Mouse (Mus musculus): Measurements from ENCODE around the gene Fto.

Gene Fto

DNA sequence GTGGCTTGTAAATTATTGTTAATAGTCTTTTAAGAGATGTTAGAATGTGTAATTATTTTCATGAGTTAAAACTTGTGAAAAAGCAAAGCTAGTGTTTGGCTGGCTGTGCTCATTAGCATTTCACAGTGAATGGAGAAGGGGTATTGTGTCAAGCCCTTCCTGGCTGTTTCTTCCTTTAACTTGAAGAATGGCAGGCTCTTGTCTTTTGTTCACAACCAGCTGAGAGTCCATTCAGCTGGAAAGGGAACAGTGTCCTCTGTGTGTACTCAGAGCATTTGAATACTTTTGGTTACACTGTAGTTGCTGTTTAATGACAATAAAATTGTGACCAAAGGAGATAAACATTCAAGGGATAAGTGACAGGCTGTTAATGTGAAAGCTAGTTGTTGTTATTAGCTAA is 52.5 kb downstream of the Fto start:
- Histone ChIP-seq H3K4me1 (replicated peaks; ENCODE audit: low read depth, low read length) (peaks cover 41% of the 10 kb centered on the region), H3K4me3 (replicated peaks; ENCODE audit: low read length) (no peak overlapping the region), H3K36me3 (ENCODE audit: insufficient read depth, low read length) (no peaks in the 10 kb centered on the region), H3K9me3 (ENCODE audit: low read length) (no peaks in the 10 kb centered on the region), H3K27me3 (ENCODE audit: insufficient read depth, low read length) (0 out of 2 replicates have a peak, but pooled peaks cover 4% of the 10 kb centered on the region)
- no peak for TF ChIP-seq CTCF (conservative IDR thresholded peaks at IDR 0.05; ENCODE audit: low read length)
- TF ChIP-seq POU5F1 (IDR thresholded peaks at IDR 0.05; ENCODE audit: borderline replicate concordance, low read length), result no peak
- peak; percentile 63; the same call in 1 of the 2 replicates for TF ChIP-seq NANOG (IDR thresholded peaks at IDR 0.05; ENCODE audit: borderline replicate concordance, low read length)

DNA sequence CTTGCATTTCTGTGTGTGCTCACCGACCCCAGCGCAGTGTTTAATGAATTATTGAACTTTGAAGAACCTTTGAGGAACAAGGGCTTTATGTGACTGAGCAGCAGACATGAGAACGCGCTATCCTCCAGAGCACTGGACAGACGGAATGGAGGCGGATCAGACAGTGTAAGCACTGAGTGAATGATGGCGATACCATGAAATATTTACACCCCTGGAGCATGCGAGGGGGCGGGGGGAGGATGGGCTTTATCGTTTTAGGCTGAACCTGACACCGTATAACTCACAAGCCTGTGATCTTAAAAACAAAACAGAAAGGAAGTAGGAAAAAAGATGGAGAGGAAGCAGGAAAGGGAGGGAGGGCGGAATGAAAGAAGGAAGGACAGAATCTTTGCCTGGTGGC is 57.6 kb downstream of the Fto start:
- TF ChIP-seq POU5F1 (IDR thresholded peaks at IDR 0.05; ENCODE audit: borderline replicate concordance, low read length) (no peak), CTCF (conservative IDR thresholded peaks at IDR 0.05; ENCODE audit: low read length) (no peak), NANOG (IDR thresholded peaks at IDR 0.05; ENCODE audit: borderline replicate concordance, low read length) (no peak)
- 0 out of 2 replicates have a peak, but pooled peaks cover 4% of the 10 kb centered on the region for H3K27me3 ChIP-seq (ENCODE audit: insufficient read depth, low read length)
- no peak overlapping the region for H3K4me3 ChIP-seq (replicated peaks; ENCODE audit: low read length)
- H3K9me3 ChIP-seq (ENCODE audit: low read length), result no peaks in the 10 kb centered on the region
- H3K36me3 ChIP-seq (ENCODE audit: insufficient read depth, low read length), result no peaks in the 10 kb centered on the region
- H3K4me1 ChIP-seq (replicated peaks; ENCODE audit: low read depth, low read length), result peaks cover 28% of the 10 kb centered on the region

DNA sequence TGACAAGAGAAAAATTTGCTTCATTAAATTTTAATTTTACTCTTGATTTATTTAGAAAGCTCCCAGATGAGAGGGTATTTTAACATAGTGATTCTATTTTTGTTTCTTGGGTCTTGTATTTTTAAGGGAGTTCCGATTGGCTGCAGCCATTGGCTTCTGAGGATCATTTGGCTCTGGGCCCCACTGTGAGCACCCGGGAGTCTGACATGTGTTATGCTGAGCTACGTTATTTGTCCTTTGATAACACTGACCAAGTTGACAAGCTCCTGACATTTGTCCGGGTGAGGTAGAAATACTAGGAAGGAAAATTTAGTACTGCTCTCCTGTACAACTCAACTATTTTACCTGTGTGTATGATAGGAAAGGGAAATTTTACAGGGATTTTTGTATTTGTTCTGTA is 58.7 kb downstream of the Fto start:
- H3K4me3 ChIP-seq (replicated peaks; ENCODE audit: low read length), result no peak overlapping the region
- H3K4me1 ChIP-seq (replicated peaks; ENCODE audit: low read depth, low read length), result peaks cover 29% of the 10 kb centered on the region
- no peak for TF ChIP-seq NANOG (IDR thresholded peaks at IDR 0.05; ENCODE audit: borderline replicate concordance, low read length)
- H3K27me3 ChIP-seq (ENCODE audit: insufficient read depth, low read length), result no peaks in the 10 kb centered on the region
- no peaks in the 10 kb centered on the region for H3K36me3 ChIP-seq (ENCODE audit: insufficient read depth, low read length)
- no peaks in the 10 kb centered on the region for H3K9me3 ChIP-seq (ENCODE audit: low read length)

DNA sequence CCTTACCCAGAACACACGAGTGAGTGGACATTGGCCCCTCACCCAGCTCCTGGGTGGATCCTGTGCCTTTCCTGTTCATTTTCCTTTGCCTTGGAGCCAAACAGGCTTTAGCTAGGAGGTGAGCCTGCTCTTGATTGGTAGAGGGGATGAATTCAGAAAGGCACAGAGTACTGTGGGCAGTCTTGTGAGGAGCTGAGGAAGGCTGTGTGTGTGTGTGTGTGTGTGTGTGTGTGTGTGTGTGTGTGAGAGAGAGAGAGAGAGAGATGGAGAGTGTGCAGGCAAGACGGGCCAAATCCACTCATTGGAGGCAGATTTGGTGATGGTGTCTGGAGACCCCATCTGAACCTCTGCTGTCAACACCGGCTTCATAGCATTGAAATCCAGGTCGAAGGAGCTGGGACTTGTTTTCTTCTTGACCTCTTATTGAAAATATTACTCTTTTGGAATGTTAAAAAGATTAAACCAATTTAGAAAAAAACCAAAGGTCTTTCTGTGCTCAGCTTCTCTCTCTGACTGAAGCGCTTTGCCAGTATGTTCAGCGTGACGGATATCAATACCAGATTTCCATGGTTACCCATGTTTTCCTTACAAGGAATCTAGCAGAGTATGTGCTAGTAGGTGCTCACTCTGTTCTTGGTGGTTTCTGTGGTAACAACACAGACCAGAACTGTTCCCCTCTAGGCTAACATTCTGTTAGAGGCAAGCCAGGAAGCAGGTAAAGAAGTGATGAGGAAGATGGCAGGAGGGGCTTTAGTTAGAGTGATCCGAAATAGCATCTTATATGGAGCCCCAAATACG is 59.7 kb downstream of the Fto start:
- Histone ChIP-seq H3K9me3 (ENCODE audit: low read length) (no peaks in the 10 kb centered on the region), H3K4me1 (replicated peaks; ENCODE audit: low read depth, low read length) (peaks cover 34% of the 10 kb centered on the region), H3K36me3 (ENCODE audit: insufficient read depth, low read length) (no peaks in the 10 kb centered on the region), H3K4me3 (replicated peaks; ENCODE audit: low read length) (no peak overlapping the region), H3K27me3 (ENCODE audit: insufficient read depth, low read length) (no peaks in the 10 kb centered on the region)
- TF ChIP-seq CTCF (conservative IDR thresholded peaks at IDR 0.05; ENCODE audit: low read length), result no peak
- no peak for TF ChIP-seq NANOG (IDR thresholded peaks at IDR 0.05; ENCODE audit: borderline replicate concordance, low read length)
- TF ChIP-seq POU5F1 (IDR thresholded peaks at IDR 0.05; ENCODE audit: borderline replicate concordance, low read length), result no peak

DNA sequence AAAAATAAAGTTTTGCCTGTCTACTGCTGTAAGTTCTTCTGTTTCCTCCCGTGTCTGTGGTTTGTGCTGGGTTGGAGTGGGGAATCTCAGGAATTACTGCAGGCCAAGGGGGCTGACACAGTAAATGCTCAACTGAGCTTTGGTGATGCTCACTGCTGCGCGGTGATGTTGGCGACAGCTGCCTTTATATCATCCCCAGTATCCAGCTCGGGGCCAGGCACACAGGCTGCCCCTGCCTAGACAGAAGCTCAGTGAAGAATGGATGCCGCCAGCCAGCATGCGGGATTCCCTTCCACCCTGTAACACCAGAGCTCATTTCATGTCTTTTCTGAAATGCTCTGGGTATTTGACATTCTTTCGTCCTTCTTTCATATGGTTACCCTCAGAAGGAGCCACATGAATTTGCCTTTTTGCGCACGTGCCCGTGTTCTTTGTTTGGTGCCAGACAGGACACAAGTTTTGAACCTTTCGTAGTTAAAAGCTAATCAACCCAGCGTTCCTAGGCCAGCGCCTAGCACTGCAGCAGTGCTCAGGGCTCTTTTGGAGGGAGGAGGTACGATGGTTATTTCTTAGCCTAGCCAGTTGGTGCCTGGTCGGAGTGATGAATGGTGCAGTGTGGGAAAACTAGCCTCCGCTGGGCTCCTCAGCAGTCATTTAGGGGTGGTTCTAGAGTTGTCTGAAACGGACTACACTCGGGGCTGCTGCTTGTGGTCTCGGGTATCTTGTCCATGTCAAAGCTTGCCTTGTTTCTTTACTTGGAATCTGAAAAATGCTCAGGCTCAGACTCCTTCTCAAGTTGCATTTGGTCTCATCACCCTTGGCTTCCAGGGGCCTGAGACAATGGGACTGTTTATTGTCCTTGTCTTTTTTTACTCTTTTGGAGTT is 62.0 kb downstream of the Fto start:
- no peaks in the 10 kb centered on the region for H3K36me3 ChIP-seq (ENCODE audit: insufficient read depth, low read length)
- H3K4me1 ChIP-seq (replicated peaks; ENCODE audit: low read depth, low read length), result peaks cover 32% of the 10 kb centered on the region
- H3K27me3 ChIP-seq (ENCODE audit: insufficient read depth, low read length), result no peaks in the 10 kb centered on the region
- H3K9me3 ChIP-seq (ENCODE audit: low read length), result no peaks in the 10 kb centered on the region
- H3K4me3 ChIP-seq (replicated peaks; ENCODE audit: low read length), result no peak overlapping the region
- TF ChIP-seq POU5F1 (IDR thresholded peaks at IDR 0.05; ENCODE audit: borderline replicate concordance, low read length) (no peak), CTCF (conservative IDR thresholded peaks at IDR 0.05; ENCODE audit: low read length) (no peak), NANOG (IDR thresholded peaks at IDR 0.05; ENCODE audit: borderline replicate concordance, low read length) (no peak)

DNA sequence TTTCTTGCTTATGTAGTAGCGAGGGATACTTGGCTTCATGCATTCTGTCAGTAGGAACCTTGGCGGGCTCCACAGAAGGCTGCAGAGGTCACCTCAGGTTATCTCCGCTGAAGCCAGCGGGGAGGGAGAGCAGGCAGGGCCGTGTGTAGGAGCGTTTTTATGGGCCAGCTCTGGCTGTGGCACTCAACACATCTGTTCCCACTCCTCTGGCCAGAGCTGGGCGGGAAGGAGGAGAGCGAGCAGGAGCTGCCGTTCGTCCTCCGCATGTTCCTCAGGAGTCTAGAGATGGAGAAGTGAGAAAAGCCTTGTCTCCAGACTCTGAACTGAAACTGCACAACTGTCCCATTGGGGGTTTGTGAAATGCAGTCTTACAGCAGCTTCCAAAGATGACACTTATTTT is 63.5 kb downstream of the Fto start:
- peaks cover 42% of the 10 kb centered on the region for H3K4me1 ChIP-seq (replicated peaks; ENCODE audit: low read depth, low read length)
- TF ChIP-seq NANOG (IDR thresholded peaks at IDR 0.05; ENCODE audit: borderline replicate concordance, low read length) (no peak), CTCF (conservative IDR thresholded peaks at IDR 0.05; ENCODE audit: low read length) (no peak), POU5F1 (IDR thresholded peaks at IDR 0.05; ENCODE audit: borderline replicate concordance, low read length) (no peak)
- H3K9me3 ChIP-seq (ENCODE audit: low read length), result no peaks in the 10 kb centered on the region
- H3K27me3 ChIP-seq (ENCODE audit: insufficient read depth, low read length), result no peaks in the 10 kb centered on the region
- H3K4me3 ChIP-seq (replicated peaks; ENCODE audit: low read length), result peak overlapping the region; percentile 39; the same call in 1 of the 2 replicates
- no peaks in the 10 kb centered on the region for H3K36me3 ChIP-seq (ENCODE audit: insufficient read depth, low read length)

DNA sequence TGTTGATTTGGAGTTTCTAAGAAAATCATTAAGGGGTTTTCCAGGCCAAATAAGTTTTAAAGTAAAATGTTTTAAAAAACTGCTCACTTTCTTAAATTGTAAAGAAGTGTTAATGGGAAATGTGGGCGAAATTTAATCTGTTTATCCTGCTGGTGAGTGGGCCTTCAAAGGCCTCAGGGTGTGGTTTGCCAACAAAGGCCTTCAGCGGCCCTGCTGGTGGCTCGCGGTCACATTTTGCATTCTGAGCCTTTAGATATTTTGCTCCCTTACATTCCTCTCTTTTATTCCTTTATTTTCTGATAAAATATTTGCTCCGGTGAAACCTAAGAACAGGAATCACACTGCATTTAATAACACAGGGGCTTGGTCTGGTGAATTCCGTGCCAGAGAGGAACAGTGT is 64.0 kb downstream of the Fto start:
- H3K4me1 ChIP-seq (replicated peaks; ENCODE audit: low read depth, low read length), result peaks cover 43% of the 10 kb centered on the region
- no peaks in the 10 kb centered on the region for H3K27me3 ChIP-seq (ENCODE audit: insufficient read depth, low read length)
- H3K9me3 ChIP-seq (ENCODE audit: low read length), result no peaks in the 10 kb centered on the region
- no peaks in the 10 kb centered on the region for H3K36me3 ChIP-seq (ENCODE audit: insufficient read depth, low read length)
- no peak overlapping the region for H3K4me3 ChIP-seq (replicated peaks; ENCODE audit: low read length)
- TF ChIP-seq POU5F1 (IDR thresholded peaks at IDR 0.05; ENCODE audit: borderline replicate concordance, low read length) (no peak), NANOG (IDR thresholded peaks at IDR 0.05; ENCODE audit: borderline replicate concordance, low read length) (no peak), CTCF (conservative IDR thresholded peaks at IDR 0.05; ENCODE audit: low read length) (no peak)

DNA sequence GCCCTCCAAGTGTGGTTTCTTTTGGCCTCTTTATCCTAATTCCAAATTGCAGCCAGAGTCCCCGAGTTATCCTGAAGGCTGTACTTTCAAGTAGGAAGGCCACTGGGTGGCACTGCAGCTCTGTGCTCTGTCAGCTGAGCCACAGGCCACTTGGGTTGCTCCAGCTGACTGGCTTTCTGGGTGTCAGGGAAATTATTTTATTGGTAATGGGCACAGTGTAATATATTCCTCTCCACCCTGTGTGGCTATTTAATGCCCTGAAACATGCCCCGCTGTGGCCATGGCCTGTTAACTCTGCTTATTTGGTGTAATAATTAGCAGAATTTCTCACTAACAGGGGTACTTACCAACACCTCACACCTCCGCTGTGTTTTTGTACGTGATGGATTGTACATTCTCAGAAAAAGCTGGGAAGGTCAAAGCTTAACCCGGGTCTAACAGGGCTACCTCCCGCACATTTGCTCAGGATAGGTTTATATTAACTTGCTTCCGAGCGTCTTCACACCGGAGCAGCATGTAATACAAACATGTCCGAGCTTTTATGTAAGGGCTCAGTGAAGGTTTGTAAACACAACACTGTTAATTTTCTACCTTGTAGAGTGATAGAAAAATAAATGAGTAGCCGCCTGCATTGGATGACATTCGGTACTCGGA is 65.6 kb downstream of the Fto start:
- Histone ChIP-seq H3K27me3 (ENCODE audit: insufficient read depth, low read length) (no peaks in the 10 kb centered on the region), H3K4me1 (replicated peaks; ENCODE audit: low read depth, low read length) (peaks cover 47% of the 10 kb centered on the region), H3K36me3 (ENCODE audit: insufficient read depth, low read length) (no peaks in the 10 kb centered on the region), H3K9me3 (ENCODE audit: low read length) (no peaks in the 10 kb centered on the region), H3K4me3 (replicated peaks; ENCODE audit: low read length) (no peak overlapping the region)
- no peak for TF ChIP-seq NANOG (IDR thresholded peaks at IDR 0.05; ENCODE audit: borderline replicate concordance, low read length)
- peak; percentile 31 for TF ChIP-seq CTCF (conservative IDR thresholded peaks at IDR 0.05; ENCODE audit: low read length)
- TF ChIP-seq POU5F1 (IDR thresholded peaks at IDR 0.05; ENCODE audit: borderline replicate concordance, low read length), result no peak
